Mouse (Mus musculus) limb, embryonic 11.5 days (tissue): ENCODE data around the gene Slc6a8. TPM values are rescaled to one million over a fixed set of nuclear protein-coding genes. Genes with fewer than 3 reads are reported as not detected.

Source experiments
- ATAC-seq: fragments of 200-750 bp; cut with Nextera tagmentation; 2 replicates; pipeline ENCODE4 v1.8.0; 2017; ENCODE audit warnings: low read depth; ENCODE audit not compliant: insufficient number of reproducible peaks, low FRiP score, low TSS enrichment
- DNase-seq: peaks from one replicate; pipeline ENCODE4 v3.0.0-alpha.2; 2015; ENCODE audit warnings: low spot score
- H3K27ac ChIP-seq: fragments of 300-500 bp; sonication (generic); replicated peaks from 2 replicates; pipeline ENCODE4 v1.5.1; 2014; ENCODE audit warnings: low read depth, mild to moderate bottlenecking, low read length
- H3K27me3 ChIP-seq: fragments of 300-500 bp; sonication (generic); 2 replicates; pipeline ENCODE4 v1.6.1; 2014; ENCODE audit warnings: mild to moderate bottlenecking, low read length, mixed read lengths; ENCODE audit not compliant: control insufficient read depth, insufficient read depth
- H3K36me3 ChIP-seq: fragments of 300-500 bp; sonication (generic); 2 replicates; pipeline ENCODE4 v1.6.1; 2014; ENCODE audit warnings: mild to moderate bottlenecking, low read length, moderate library complexity, mixed read lengths; ENCODE audit not compliant: control insufficient read depth, insufficient read depth
- H3K4me1 ChIP-seq: fragments of 300-500 bp; sonication (generic); 2 replicates; pipeline ENCODE4 v1.6.1; 2014; ENCODE audit warnings: low read length, mixed read lengths; ENCODE audit not compliant: control insufficient read depth, insufficient read depth
- H3K4me2 ChIP-seq: fragments of 300-500 bp; sonication (generic); 2 replicates; pipeline ENCODE4 v1.6.1; 2014; ENCODE audit warnings: low read depth, mild to moderate bottlenecking, moderate library complexity; ENCODE audit not compliant: severe bottlenecking
- H3K4me3 ChIP-seq: fragments of 300-500 bp; sonication (generic); 2 replicates; pipeline ENCODE4 v1.5.1; 2014; ENCODE audit warnings: low read depth, low read length
- H3K9ac ChIP-seq: fragments of 300-500 bp; sonication (generic); 2 replicates; pipeline ENCODE4 v1.6.1; 2014; ENCODE audit warnings: mild to moderate bottlenecking, low read length
- H3K9me3 ChIP-seq: fragments of 300-500 bp; sonication (generic); 2 replicates; pipeline ENCODE4 v1.6.1; 2016; ENCODE audit warnings: low read length; ENCODE audit not compliant: control insufficient read depth
- WGBS: fragments of 180-500 bp; shearing (Covaris S2); extraction: QIAGEN DNeasy Blood & Tissue Kit; methylation state at CpG from one replicate; pipeline ENCODE4 v1.1.7; 2014; 5-methylcytosine and 5-hydroxymethylcytosine counted together
- polyA plus RNA-seq: library from polyadenylated mRNA; unstranded; fragments of >200 nt; fragmentation: Nextera tagmentation; extraction: Ambion mirVana; gene quantifications from 2 replicates; pipeline ENCODE4 v1.2.1, GENCODE M21; 2014

Slc6a8 gene
- polyA plus RNA-seq, 1 experiment from 2014 or later, result 7.7 TPM

- Histone ChIP-seq H3K27ac (no peak overlapping the region), H3K4me3 (no peak overlapping the region), H3K27me3 (no peaks in the 10 kb centered on the region), H3K4me2 (no peak overlapping the region), H3K9me3 (no peaks in the 10 kb centered on the region), H3K4me1 (no peaks in the 10 kb centered on the region), H3K36me3 (no peaks in the 10 kb centered on the region), H3K9ac (no peak overlapping the region)
- WGBS, result 79% methylated on average over 6 of the region's 6 CpGs
- DNase-seq (no peak), ATAC-seq (no peak)
These were observed 19.6 kb upstream of the Slc6a8 start for GRCm38 (mm10) chrX:73653392-73653791.

GRCm38 (mm10) chrX:73654177-73654576 lies 18.8 kb upstream of the Slc6a8 start:
- ATAC-seq (no peak; the same call in 1 of the 2 replicates), DNase-seq (peak; percentile 81)
- Histone ChIP-seq H3K4me2 (no peak overlapping the region), H3K27me3 (no peaks in the 10 kb centered on the region), H3K36me3 (no peaks in the 10 kb centered on the region), H3K9ac (no peak overlapping the region), H3K9me3 (no peaks in the 10 kb centered on the region), H3K4me1 (no peaks in the 10 kb centered on the region), H3K4me3 (no peak overlapping the region), H3K27ac (no peak overlapping the region)
- WGBS, result 14% methylated on average over 6 of the region's 6 CpGs

- Histone ChIP-seq H3K27me3 (no peaks in the 10 kb centered on the region), H3K4me3 (no peak overlapping the region), H3K27ac (no peak overlapping the region), H3K9ac (no peak overlapping the region), H3K4me2 (no peak overlapping the region), H3K9me3 (no peaks in the 10 kb centered on the region), H3K4me1 (no peaks in the 10 kb centered on the region), H3K36me3 (no peaks in the 10 kb centered on the region)
- 64% methylated on average over 3 of the region's 3 CpGs for WGBS
- no peak for ATAC-seq
- DNase-seq, result no peak
These were observed 17.4 kb upstream of the Slc6a8 start for GRCm38 (mm10) chrX:73655529-73655928.

GRCm38 (mm10) chrX:73658391-73658790 lies 14.6 kb upstream of the Slc6a8 start:
- no peaks in the 10 kb centered on the region for H3K27me3 ChIP-seq
- ATAC-seq (no peak), DNase-seq (no peak)
- H3K36me3 ChIP-seq, result no peaks in the 10 kb centered on the region
- H3K27ac ChIP-seq, result no peak overlapping the region
- H3K4me2 ChIP-seq, result no peak overlapping the region
- 54% methylated on average over 6 of the region's 7 CpGs for WGBS
- H3K9ac ChIP-seq, result no peak overlapping the region
- no peak overlapping the region for H3K4me3 ChIP-seq
- H3K4me1 ChIP-seq, result no peaks in the 10 kb centered on the region
- no peaks in the 10 kb centered on the region for H3K9me3 ChIP-seq

GRCm38 (mm10) chrX:73658936-73659574 lies 13.9 kb upstream of the Slc6a8 start:
- DNase-seq (no peak), ATAC-seq (peak; percentile 36; the same call in 1 of the 2 replicates)
- Histone ChIP-seq H3K27me3 (no peaks in the 10 kb centered on the region), H3K9me3 (no peaks in the 10 kb centered on the region), H3K4me3 (peak overlapping the region; percentile 39; the same call in 1 of the 2 replicates), H3K4me2 (peak overlapping the region; percentile 70), H3K27ac (no peak overlapping the region), H3K36me3 (no peaks in the 10 kb centered on the region), H3K9ac (no peak overlapping the region; the same call in 1 of the 2 replicates), H3K4me1 (no peaks in the 10 kb centered on the region)
- 65% methylated on average over 13 of the region's 13 CpGs for WGBS

- peak within 1 kb of the TSS; percentile 70 for H3K4me2 ChIP-seq
- peak within 1 kb of the TSS; percentile 43; the same call in 1 of the 2 replicates for H3K9ac ChIP-seq
- H3K4me1 ChIP-seq, result no peaks in the 10 kb centered on the region
- no peaks in the 10 kb centered on the region for H3K27me3 ChIP-seq
- H3K9me3 ChIP-seq, result no peaks in the 10 kb centered on the region
- ATAC-seq (peak; percentile 34), DNase-seq (peak; percentile 55)
- 19% methylated on average over 48 of the region's 57 CpGs for WGBS
- no peaks in the 10 kb centered on the region for H3K36me3 ChIP-seq
- no peak within 1 kb of the TSS for H3K27ac ChIP-seq
- H3K4me3 ChIP-seq, result peak within 1 kb of the TSS; percentile 39
These were observed 13.2 kb upstream of the Slc6a8 start, which contains the start of gene Pnck for GRCm38 (mm10) chrX:73659575-73660283. Pnck (minus strand) TSS chrX:73660117.

GRCm38 (mm10) chrX:73660284-73660665 lies 12.7 kb upstream of the Slc6a8 start:
- Histone ChIP-seq H3K27me3 (no peaks in the 10 kb centered on the region), H3K27ac (no peak overlapping the region), H3K4me2 (peak overlapping the region; percentile 70), H3K36me3 (no peaks in the 10 kb centered on the region), H3K4me3 (peak overlapping the region; percentile 39; the same call in 1 of the 2 replicates), H3K9ac (peak overlapping the region; percentile 43; the same call in 1 of the 2 replicates), H3K4me1 (no peaks in the 10 kb centered on the region), H3K9me3 (no peaks in the 10 kb centered on the region)
- DNase-seq (no peak), ATAC-seq (no peak)
- 65% methylated on average over 3 of the region's 3 CpGs for WGBS

GRCm38 (mm10) chrX:73663143-73663542 lies 9.8 kb upstream of the Slc6a8 start:
- Histone ChIP-seq H3K4me1 (no peaks in the 10 kb centered on the region), H3K9me3 (no peaks in the 10 kb centered on the region), H3K27me3 (no peaks in the 10 kb centered on the region), H3K27ac (no peak overlapping the region), H3K36me3 (no peaks in the 10 kb centered on the region), H3K9ac (no peak overlapping the region), H3K4me2 (no peak overlapping the region), H3K4me3 (no peak overlapping the region)
- DNase-seq (no peak), ATAC-seq (no peak)
